Mouse (Mus musculus): ENCODE results near the gene Xylt1. TPM values are rescaled to one million over a fixed set of nuclear protein-coding genes. Genes with fewer than 3 reads are reported as not detected.

The Xylt1 gene
- polyA plus RNA-seq, 1 experiment from 2014 or later, result 0.94 TPM

GRCm38 (mm10) chr7:117630657-117631056, 249.9 kb downstream of the Xylt1 start:
- no peak for ATAC-seq (ENCODE audit: extremely low read depth, insufficient number of reproducible peaks, low FRiP score, low TSS enrichment)
- no peak overlapping the region for H3K27ac ChIP-seq (replicated peaks)
- H3K9me3 ChIP-seq, result no peaks in the 10 kb centered on the region
- H3K4me3 ChIP-seq, result no peak overlapping the region
- H3K36me3 ChIP-seq, result no peaks in the 10 kb centered on the region
- no peaks in the 10 kb centered on the region for H3K27me3 ChIP-seq (replicated peaks)
- H3K9ac ChIP-seq, result no peak overlapping the region
- no peak overlapping the region for H3K4me2 ChIP-seq
- H3K4me1 ChIP-seq, result no peaks in the 10 kb centered on the region
- 58% methylated on average over 5 of the region's 5 CpGs for WGBS

DNA sequence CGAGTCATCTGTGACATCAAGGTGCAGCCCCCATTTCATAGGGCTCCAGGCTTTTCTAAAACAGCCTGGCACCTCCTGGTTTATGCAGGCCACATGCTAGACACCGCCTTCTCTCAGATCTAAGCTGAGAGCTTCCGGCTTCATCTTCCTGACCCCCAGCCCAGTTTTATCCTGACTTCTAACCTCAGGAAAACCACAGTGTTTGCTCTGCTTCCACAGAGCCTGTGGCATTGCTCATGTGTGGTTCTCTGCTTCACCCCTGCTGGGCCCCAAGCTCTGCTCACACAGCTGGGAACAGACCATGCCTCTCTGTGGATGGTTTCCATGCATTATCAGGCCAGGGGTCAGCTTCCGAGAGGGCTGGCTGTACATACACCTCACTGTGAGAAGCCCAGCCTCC, 254.8 kb downstream of the Xylt1 start:
- Histone ChIP-seq H3K4me1 (no peaks in the 10 kb centered on the region), H3K27ac (replicated peaks) (no peak overlapping the region), H3K36me3 (peaks cover 4% of the 10 kb centered on the region; the same call in 1 of the 2 replicates), H3K9ac (no peak overlapping the region), H3K9me3 (no peaks in the 10 kb centered on the region), H3K4me3 (no peak overlapping the region), H3K4me2 (no peak overlapping the region), H3K27me3 (replicated peaks) (no peaks in the 10 kb centered on the region)
- no peak for ATAC-seq (ENCODE audit: extremely low read depth, insufficient number of reproducible peaks, low FRiP score, low TSS enrichment)
- 77% methylated on average over 4 of the region's 4 CpGs for WGBS

DNA sequence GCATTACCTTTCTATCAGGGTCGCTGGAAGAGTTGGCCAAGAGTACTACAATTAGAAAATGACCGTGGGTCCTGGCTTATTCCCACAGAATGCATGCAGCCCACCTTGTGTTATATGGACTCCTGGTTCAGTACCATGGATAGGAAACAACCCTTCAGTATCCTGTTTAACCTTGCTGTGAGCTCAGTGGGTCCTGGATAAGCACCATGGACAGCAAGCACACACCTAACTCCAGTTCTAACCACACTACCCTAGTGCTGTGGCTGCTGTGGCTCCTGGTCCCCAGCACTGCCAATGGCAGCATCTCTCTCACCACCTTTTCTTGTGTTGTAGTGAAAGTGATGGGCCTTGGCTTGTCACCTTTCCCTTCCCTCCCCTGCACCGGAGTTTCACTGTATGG, 255.9 kb downstream of the Xylt1 start:
- Histone ChIP-seq H3K36me3 (peaks cover 4% of the 10 kb centered on the region; the same call in 1 of the 2 replicates), H3K4me1 (no peaks in the 10 kb centered on the region), H3K9me3 (no peaks in the 10 kb centered on the region), H3K4me2 (no peak overlapping the region), H3K27ac (replicated peaks) (no peak overlapping the region), H3K4me3 (no peak overlapping the region), H3K27me3 (replicated peaks) (no peaks in the 10 kb centered on the region), H3K9ac (no peak overlapping the region)
- 62% methylated on average over 3 of the region's 3 CpGs for WGBS
- no peak for ATAC-seq (ENCODE audit: extremely low read depth, insufficient number of reproducible peaks, low FRiP score, low TSS enrichment)

DNA sequence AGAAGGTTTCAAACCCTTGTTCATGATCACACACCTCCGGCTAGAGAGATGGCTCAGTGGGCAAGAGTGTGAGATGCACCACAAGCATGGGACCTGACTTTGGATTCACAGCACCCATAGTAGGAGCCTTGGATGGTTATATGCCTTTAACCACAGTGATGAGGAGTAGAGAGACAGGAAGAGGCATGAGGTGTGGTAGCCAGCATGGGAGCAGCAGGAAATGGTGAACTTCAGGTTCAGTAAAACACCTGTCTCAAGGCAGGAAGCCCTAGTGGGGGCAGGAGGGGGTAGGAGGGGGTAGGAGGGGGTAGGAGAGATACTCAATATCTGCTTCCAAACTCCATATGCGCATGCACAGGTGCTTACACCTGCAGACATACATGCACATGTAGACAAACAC, 257.2 kb downstream of the Xylt1 start:
- ATAC-seq (ENCODE audit: extremely low read depth, insufficient number of reproducible peaks, low FRiP score, low TSS enrichment), result no peak
- Histone ChIP-seq H3K4me1 (no peaks in the 10 kb centered on the region), H3K36me3 (peaks cover 4% of the 10 kb centered on the region; the same call in 1 of the 2 replicates), H3K9me3 (no peaks in the 10 kb centered on the region), H3K4me2 (no peak overlapping the region), H3K27ac (replicated peaks) (no peak overlapping the region), H3K27me3 (replicated peaks) (no peaks in the 10 kb centered on the region), H3K9ac (no peak overlapping the region), H3K4me3 (no peak overlapping the region)
- WGBS, result 88% methylated on average over 1 of the region's 2 CpGs

GRCm38 (mm10) chr7:117652637-117653036, 271.9 kb downstream of the Xylt1 start:
- Histone ChIP-seq H3K4me3 (no peak overlapping the region), H3K27ac (replicated peaks) (no peak overlapping the region), H3K36me3 (peaks cover 16% of the 10 kb centered on the region), H3K4me1 (no peaks in the 10 kb centered on the region), H3K4me2 (no peak overlapping the region), H3K27me3 (replicated peaks) (no peaks in the 10 kb centered on the region), H3K9ac (no peak overlapping the region), H3K9me3 (no peaks in the 10 kb centered on the region)
- WGBS, result 74% methylated on average over 1 of the region's 1 CpGs
- no peak for ATAC-seq (ENCODE audit: extremely low read depth, insufficient number of reproducible peaks, low FRiP score, low TSS enrichment)

- no peak overlapping the region for H3K4me3 ChIP-seq
- no peaks in the 10 kb centered on the region for H3K9me3 ChIP-seq
- no peak overlapping the region for H3K27ac ChIP-seq (replicated peaks)
- peaks cover 11% of the 10 kb centered on the region; the same call in 1 of the 2 replicates for H3K36me3 ChIP-seq
- WGBS, result 86% methylated on average over 5 of the region's 5 CpGs
- no peaks in the 10 kb centered on the region for H3K4me1 ChIP-seq
- no peaks in the 10 kb centered on the region for H3K27me3 ChIP-seq (replicated peaks)
- no peak overlapping the region for H3K4me2 ChIP-seq
- H3K9ac ChIP-seq, result no peak overlapping the region
- ATAC-seq (ENCODE audit: extremely low read depth, insufficient number of reproducible peaks, low FRiP score, low TSS enrichment), result no peak
Measured at GRCm38 (mm10) chr7:117655732-117656131, 275.0 kb downstream of the Xylt1 start.

GRCm38 (mm10) chr7:117658180-117658579, 277.4 kb downstream of the Xylt1 start:
- WGBS, result 85% methylated on average over 4 of the region's 4 CpGs
- Histone ChIP-seq H3K4me3 (no peak overlapping the region), H3K36me3 (peaks cover 7% of the 10 kb centered on the region; the same call in 1 of the 2 replicates), H3K4me1 (no peaks in the 10 kb centered on the region), H3K27me3 (replicated peaks) (no peaks in the 10 kb centered on the region), H3K9ac (no peak overlapping the region), H3K4me2 (no peak overlapping the region), H3K27ac (replicated peaks) (no peak overlapping the region), H3K9me3 (no peaks in the 10 kb centered on the region)
- ATAC-seq (ENCODE audit: extremely low read depth, insufficient number of reproducible peaks, low FRiP score, low TSS enrichment), result no peak

DNA sequence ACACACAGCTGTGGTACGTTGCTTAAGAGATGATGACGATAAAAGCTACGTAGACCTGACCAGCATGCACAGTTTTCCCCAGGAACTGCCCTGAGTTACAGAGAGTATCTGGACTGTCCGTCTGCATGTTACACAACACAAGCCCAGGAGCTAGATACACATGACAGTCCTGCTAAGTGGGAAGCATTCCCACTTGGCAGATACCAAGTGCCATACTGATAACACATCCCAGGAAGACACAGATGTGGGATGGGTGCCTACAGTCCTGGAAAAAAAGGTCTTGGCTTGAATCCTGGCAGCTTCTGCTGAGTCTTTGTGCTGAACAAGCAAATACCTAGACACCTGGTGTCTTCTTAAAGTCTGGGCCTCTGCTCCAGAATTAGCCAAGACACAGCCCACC, 278.0 kb downstream of the Xylt1 start:
- Histone ChIP-seq H3K36me3 (peaks cover 7% of the 10 kb centered on the region; the same call in 1 of the 2 replicates), H3K4me1 (no peaks in the 10 kb centered on the region), H3K4me3 (no peak overlapping the region), H3K4me2 (no peak overlapping the region), H3K27me3 (replicated peaks) (no peaks in the 10 kb centered on the region), H3K9ac (no peak overlapping the region), H3K9me3 (no peaks in the 10 kb centered on the region), H3K27ac (replicated peaks) (no peak overlapping the region)
- 72% methylated on average over 4 of the region's 4 CpGs for WGBS
- no peak for ATAC-seq (ENCODE audit: extremely low read depth, insufficient number of reproducible peaks, low FRiP score, low TSS enrichment)

GRCm38 (mm10) chr7:117667286-117667685, 286.5 kb downstream of the Xylt1 start:
- WGBS, result 83% methylated on average over 10 of the region's 10 CpGs
- no peak overlapping the region for H3K9ac ChIP-seq
- H3K9me3 ChIP-seq, result no peaks in the 10 kb centered on the region
- no peak overlapping the region for H3K4me2 ChIP-seq
- H3K27me3 ChIP-seq (replicated peaks), result no peaks in the 10 kb centered on the region
- no peaks in the 10 kb centered on the region for H3K4me1 ChIP-seq
- H3K27ac ChIP-seq (replicated peaks), result no peak overlapping the region
- H3K36me3 ChIP-seq, result peaks cover 14% of the 10 kb centered on the region
- ATAC-seq (ENCODE audit: extremely low read depth, insufficient number of reproducible peaks, low FRiP score, low TSS enrichment), result no peak
- no peak overlapping the region for H3K4me3 ChIP-seq

DNA sequence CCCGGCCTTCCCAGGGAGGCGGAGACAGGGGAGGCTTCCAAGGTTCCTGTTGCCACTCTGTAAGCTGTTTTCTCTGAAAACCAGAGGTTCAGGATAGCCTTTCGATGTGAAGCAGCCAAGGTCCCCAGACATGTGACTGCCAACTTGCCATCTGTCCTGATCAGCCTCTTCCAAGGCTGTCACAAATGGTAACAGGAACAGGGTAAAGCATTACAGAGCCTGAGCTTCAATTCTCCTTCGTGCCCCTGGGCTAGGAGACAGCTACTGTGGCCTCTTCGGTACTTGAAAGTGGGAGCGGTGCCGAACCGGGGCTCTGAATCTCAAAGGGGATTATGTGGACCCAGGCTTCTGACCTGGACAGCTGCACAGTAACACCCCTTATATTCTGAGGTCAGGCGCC, 287.4 kb downstream of the Xylt1 start:
- no peak for ATAC-seq (ENCODE audit: extremely low read depth, insufficient number of reproducible peaks, low FRiP score, low TSS enrichment)
- H3K4me3 ChIP-seq, result no peak overlapping the region
- H3K27ac ChIP-seq (replicated peaks), result no peak overlapping the region
- no peaks in the 10 kb centered on the region for H3K9me3 ChIP-seq
- H3K27me3 ChIP-seq (replicated peaks), result no peaks in the 10 kb centered on the region
- WGBS, result 70% methylated on average over 9 of the region's 9 CpGs
- no peak overlapping the region for H3K9ac ChIP-seq
- peaks cover 14% of the 10 kb centered on the region for H3K36me3 ChIP-seq
- no peaks in the 10 kb centered on the region for H3K4me1 ChIP-seq
- no peak overlapping the region for H3K4me2 ChIP-seq

- Histone ChIP-seq H3K27me3 (replicated peaks) (no peaks in the 10 kb centered on the region), H3K9ac (no peak overlapping the region), H3K4me3 (no peak overlapping the region), H3K36me3 (peaks cover 11% of the 10 kb centered on the region), H3K4me2 (no peak overlapping the region), H3K27ac (replicated peaks) (no peak overlapping the region), H3K4me1 (no peaks in the 10 kb centered on the region), H3K9me3 (no peaks in the 10 kb centered on the region)
- no peak for ATAC-seq (ENCODE audit: extremely low read depth, insufficient number of reproducible peaks, low FRiP score, low TSS enrichment)
- WGBS, result 78% methylated on average over 7 of the region's 7 CpGs
Measured at GRCm38 (mm10) chr7:117672121-117672591, 291.4 kb downstream of the Xylt1 start.

- H3K9me3 ChIP-seq, result no peaks in the 10 kb centered on the region
- peaks cover 8% of the 10 kb centered on the region for H3K4me1 ChIP-seq
- no peak overlapping the region for H3K9ac ChIP-seq
- WGBS, result 25% methylated on average over 5 of the region's 5 CpGs
- no peak overlapping the region for H3K27ac ChIP-seq (replicated peaks)
- no peaks in the 10 kb centered on the region for H3K36me3 ChIP-seq
- ATAC-seq (ENCODE audit: extremely low read depth, insufficient number of reproducible peaks, low FRiP score, low TSS enrichment), result no peak
- no peak overlapping the region for H3K4me3 ChIP-seq
- H3K4me2 ChIP-seq, result no peak overlapping the region
- peaks cover 3% of the 10 kb centered on the region; the same call in 1 of the 2 replicates for H3K27me3 ChIP-seq (replicated peaks)
Measured at GRCm38 (mm10) chr7:117686120-117686996, 305.6 kb downstream of the Xylt1 start.

Measured in heart, embryonic 13.5 days (tissue).